Mouse (Mus musculus): ENCODE measurements around the gene Lpxn. TPM values are rescaled to one million over a fixed set of nuclear protein-coding genes. Genes with fewer than 3 reads are reported as not detected.
A peak's percentile ranks its signal among the peaks of the same experiment; 100 is the strongest.

Gene Lpxn
- polyA plus RNA-seq, 1 experiment from 2014 or later, result 0.74 TPM

DNA sequence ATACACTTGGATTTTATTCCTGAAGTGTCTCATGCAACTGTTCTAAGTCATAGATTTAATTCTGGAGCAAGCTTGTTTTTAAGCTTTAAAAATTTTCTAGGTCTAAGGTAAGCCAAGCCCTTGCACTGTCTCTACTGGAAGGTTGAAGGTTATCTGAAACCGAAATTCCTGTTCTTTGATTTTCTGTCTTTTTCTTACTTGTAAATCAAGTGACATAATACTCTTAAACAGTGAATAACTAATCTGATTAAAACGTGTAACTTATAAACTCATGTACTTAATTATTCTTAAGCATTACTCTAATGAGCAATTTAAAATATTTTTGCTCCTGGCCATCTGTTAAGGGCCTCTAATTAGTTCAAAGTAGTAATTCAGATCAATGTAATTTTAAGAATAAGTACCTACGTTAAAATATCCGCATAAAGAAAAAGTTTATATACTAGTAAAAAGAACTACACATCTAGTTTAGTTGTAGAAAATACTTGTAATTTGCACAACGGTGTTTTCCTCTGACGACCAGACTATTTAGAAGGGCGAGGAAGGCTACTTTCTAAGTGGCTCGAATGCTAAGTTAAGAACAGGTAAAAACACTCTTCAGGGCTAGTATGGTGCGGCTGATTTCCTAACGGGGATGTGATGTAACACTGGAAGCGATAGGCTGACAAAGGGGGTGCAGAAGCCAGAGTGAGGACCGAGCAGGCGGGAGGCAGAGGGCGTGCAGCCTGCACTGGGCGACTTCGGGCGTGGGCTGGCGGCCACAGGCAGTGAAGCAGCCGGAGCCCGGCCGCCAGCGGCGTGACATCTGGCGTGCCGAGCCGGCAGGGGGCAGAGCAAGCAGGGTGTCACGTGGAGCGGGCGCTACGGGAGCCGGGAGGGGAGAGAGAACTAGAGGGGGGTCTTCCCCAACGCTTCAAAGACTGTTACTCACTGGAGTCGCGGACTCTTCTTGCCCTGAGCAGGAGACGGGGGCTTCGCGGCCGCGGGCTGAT lies 1.6 kb upstream of the Lpxn start:
- under 1% methylated on average over 35 of the region's 39 CpGs for WGBS
- Histone ChIP-seq H3K27me3 (no peaks in the 10 kb centered on the region), H3K27ac (peak overlapping the region; percentile 99), H3K4me3 (peak overlapping the region; percentile 95), H3K36me3 (ENCODE audit: poor library complexity, severe bottlenecking) (no peaks in the 10 kb centered on the region), H3K4me2 (peak overlapping the region; percentile 64), H3K9me3 (replicated peaks) (no peaks in the 10 kb centered on the region), H3K4me1 (peaks cover 20% of the 10 kb centered on the region), H3K9ac (peak overlapping the region; percentile 95)
- peak; percentile 65 for ATAC-seq

DNA sequence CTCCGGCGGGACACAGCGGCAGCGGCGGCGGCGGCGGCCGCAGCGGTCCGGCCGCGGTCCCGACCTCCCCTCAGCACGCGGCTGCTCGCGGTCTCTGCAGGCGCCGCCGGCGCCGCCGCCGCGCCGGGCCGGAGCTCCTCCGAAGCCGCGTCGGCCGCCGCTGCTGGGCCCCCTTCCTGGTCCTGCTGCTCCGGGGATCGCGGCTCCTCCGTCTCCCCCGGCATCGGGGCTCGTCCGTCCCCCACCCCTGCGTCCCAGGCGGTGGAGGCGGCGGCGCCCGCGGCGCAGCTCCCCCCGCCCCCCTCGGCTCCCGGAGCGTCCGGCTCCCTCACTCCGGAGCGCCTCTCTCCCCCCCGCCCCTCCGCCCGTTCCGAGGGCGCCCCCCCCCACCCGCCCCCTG lies 883 bp upstream of the Lpxn start:
- peaks cover 20% of the 10 kb centered on the region for H3K4me1 ChIP-seq
- ATAC-seq, result peak; percentile 44
- 1% methylated on average over 18 of the region's 63 CpGs for WGBS
- H3K36me3 ChIP-seq (ENCODE audit: poor library complexity, severe bottlenecking), result no peaks in the 10 kb centered on the region
- peak overlapping the region; percentile 99 for H3K27ac ChIP-seq
- H3K9ac ChIP-seq, result peak overlapping the region; percentile 95
- H3K27me3 ChIP-seq, result no peaks in the 10 kb centered on the region
- peak overlapping the region; percentile 95 for H3K4me3 ChIP-seq
- H3K4me2 ChIP-seq, result peak overlapping the region; percentile 64
- H3K9me3 ChIP-seq (replicated peaks), result no peaks in the 10 kb centered on the region

DNA sequence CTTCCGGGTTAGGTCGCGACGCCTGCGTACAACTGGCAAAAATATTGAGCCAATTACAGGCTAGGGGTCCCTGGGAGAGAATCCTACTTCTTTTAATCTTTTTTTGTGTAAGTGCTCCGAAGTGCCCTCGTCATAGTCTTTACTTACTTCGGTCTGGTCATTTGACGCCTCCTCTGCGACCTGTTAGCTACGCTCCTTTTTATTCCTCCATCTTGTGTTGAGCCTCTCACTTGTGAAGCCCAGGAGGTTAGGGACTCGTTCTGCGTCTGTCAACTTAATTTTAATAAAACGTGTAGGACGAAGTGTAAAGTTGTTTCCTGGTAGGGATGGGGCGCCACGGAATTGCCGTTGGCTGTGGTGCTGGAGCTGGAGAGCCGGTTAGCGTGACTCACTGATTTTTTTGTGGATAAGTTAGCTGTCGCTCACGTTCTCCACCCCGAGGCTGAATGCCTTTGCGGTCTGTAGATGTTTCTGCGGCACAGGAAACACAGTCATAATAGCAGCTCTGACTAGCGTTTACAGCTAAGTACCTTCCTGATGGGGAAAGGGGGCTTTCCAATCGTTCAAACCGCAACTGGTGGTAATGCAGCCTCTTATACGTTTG lies 437 bp downstream of the Lpxn start:
- peak overlapping the region; percentile 74 for H3K9ac ChIP-seq
- H3K27ac ChIP-seq, result peak overlapping the region; percentile 90
- H3K27me3 ChIP-seq, result no peaks in the 10 kb centered on the region
- H3K9me3 ChIP-seq (replicated peaks), result no peaks in the 10 kb centered on the region
- peaks cover 15% of the 10 kb centered on the region for H3K4me1 ChIP-seq
- peak overlapping the region; percentile 95 for H3K4me3 ChIP-seq
- under 1% methylated on average over 29 of the region's 29 CpGs for WGBS
- H3K4me2 ChIP-seq, result peak overlapping the region; percentile 77
- ATAC-seq, result peak; percentile 4
- no peaks in the 10 kb centered on the region for H3K36me3 ChIP-seq (ENCODE audit: poor library complexity, severe bottlenecking)

DNA sequence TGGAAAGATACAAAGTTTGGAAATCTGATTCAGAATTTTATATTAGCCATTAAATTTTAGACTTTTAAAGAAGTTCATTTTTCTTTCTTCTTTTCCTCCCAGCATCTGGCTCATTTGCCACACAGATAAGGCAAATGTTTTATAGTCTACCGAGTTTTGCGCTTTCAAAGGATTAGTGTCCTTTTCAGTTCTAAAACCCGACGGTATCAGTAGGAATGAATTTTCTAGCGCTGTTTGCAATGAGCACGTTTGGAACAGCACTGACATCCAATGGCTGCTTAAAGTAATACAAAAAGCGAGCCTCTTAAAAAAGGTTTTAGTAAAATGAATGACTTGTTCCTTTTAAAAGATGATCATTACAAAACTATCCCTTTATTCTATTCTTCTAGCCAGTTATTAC lies 1.1 kb downstream of the Lpxn start:
- H3K27me3 ChIP-seq, result no peaks in the 10 kb centered on the region
- no peaks in the 10 kb centered on the region for H3K9me3 ChIP-seq (replicated peaks)
- H3K9ac ChIP-seq, result peak overlapping the region; percentile 74
- H3K27ac ChIP-seq, result peak overlapping the region; percentile 90
- H3K4me2 ChIP-seq, result peak overlapping the region; percentile 77
- under 1% methylated on average over 7 of the region's 7 CpGs for WGBS
- H3K4me1 ChIP-seq, result peaks cover 12% of the 10 kb centered on the region
- no peak for ATAC-seq
- no peaks in the 10 kb centered on the region for H3K36me3 ChIP-seq (ENCODE audit: poor library complexity, severe bottlenecking)
- peak overlapping the region; percentile 95 for H3K4me3 ChIP-seq

DNA sequence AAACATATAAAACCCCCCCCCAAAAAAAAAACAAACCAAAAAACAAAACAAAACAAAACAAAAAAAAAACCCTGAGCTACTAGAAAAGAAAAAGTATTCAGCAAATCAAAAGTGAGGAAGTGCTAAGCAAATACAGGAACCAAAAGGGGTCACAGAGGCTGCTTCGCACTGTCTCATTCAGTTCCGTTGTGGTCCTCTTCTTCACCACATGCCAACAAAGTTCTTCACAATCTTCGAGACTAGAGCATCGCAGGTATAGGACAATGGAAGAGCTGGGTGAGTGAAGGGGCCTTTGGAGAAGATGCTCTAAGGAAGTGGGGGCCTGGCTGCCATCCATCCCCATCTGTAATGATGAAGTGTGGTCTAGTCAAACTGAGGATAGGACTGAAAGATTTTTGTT lies 2.4 kb downstream of the Lpxn start:
- peaks cover 6% of the 10 kb centered on the region for H3K4me1 ChIP-seq
- no peak overlapping the region for H3K4me3 ChIP-seq
- no peak overlapping the region for H3K4me2 ChIP-seq
- no peaks in the 10 kb centered on the region for H3K9me3 ChIP-seq (replicated peaks)
- H3K27me3 ChIP-seq, result no peaks in the 10 kb centered on the region
- 80% methylated on average over 4 of the region's 4 CpGs for WGBS
- no peaks in the 10 kb centered on the region for H3K36me3 ChIP-seq (ENCODE audit: poor library complexity, severe bottlenecking)
- no peak overlapping the region for H3K9ac ChIP-seq
- no peak overlapping the region for H3K27ac ChIP-seq
- ATAC-seq, result no peak

DNA sequence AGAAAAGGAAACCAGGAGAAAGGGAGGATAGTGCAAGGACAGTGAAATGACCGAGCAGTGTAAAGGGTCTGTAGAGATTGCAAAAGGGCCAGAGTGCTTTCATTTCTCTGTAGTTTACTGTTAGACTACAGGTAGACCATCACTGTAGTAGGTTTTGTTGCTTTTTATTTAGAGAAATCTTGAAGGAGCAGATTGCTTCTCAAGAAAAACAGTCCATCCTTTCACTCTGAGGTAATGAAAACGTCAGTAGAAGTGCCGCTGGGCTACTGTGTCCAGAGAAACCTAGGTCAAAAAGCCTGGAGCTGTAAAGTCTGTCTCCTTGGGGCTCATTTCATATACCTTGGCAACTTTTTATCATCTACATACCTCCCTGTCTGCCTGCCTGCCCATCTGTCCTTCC lies 3.1 kb downstream of the Lpxn start:
- Histone ChIP-seq H3K4me1 (no peaks in the 10 kb centered on the region; the same call in 1 of the 2 replicates), H3K4me2 (no peak overlapping the region), H3K4me3 (no peak overlapping the region), H3K9ac (peak overlapping the region; percentile 34; the same call in 1 of the 2 replicates), H3K36me3 (ENCODE audit: poor library complexity, severe bottlenecking) (no peaks in the 10 kb centered on the region), H3K9me3 (replicated peaks) (no peaks in the 10 kb centered on the region), H3K27me3 (no peaks in the 10 kb centered on the region), H3K27ac (no peak overlapping the region)
- whole genome bisulfite sequencing, result 93% methylated on average over 3 of the region's 3 CpGs
- ATAC-seq, result no peak

DNA sequence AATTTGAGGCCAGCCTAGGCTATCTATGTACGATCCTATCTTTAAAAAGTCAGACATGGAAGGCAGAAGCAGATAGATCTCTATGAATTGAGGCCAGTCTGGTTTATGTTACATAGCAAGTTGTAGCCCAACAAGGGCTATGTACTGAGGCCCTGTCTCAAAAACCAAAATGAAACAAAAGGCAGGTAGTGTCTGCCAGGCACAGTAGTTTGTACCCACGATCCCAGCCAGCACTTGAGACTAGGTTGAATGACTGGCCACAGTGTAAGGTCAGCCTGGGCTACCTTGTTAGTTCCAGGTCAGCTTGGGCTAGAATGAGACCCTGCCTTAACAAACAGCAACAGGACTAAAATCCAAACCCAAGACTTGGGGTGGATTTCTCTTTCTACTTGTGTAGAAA lies 4.6 kb downstream of the Lpxn start:
- H3K4me1 ChIP-seq, result no peaks in the 10 kb centered on the region
- H3K27me3 ChIP-seq, result no peaks in the 10 kb centered on the region
- no peaks in the 10 kb centered on the region for H3K9me3 ChIP-seq (replicated peaks)
- 68% methylated on average over 2 of the region's 2 CpGs for WGBS
- H3K27ac ChIP-seq, result no peak overlapping the region
- H3K9ac ChIP-seq, result no peak overlapping the region
- no peak overlapping the region for H3K4me2 ChIP-seq
- no peak overlapping the region for H3K4me3 ChIP-seq
- no peaks in the 10 kb centered on the region for H3K36me3 ChIP-seq (ENCODE audit: poor library complexity, severe bottlenecking)
- no peak for ATAC-seq

DNA sequence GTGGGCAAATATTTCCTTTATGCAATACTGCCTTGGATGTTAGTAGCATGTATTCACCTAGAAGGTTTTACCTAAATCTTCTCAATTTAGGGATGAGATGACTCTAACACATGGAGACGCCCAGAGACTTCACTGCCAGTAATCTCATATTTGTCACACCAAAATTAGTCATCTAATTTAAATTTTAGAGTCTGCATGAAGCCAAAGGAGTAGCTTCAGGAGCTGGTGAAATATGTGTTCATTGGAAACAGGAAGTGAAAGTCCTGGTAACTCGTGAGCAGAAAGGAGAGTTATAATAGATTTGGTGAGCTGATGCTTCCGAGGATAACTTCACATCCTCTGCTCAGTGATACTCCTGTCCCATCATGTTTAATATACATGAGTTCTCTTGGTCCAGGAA lies 5.1 kb downstream of the Lpxn start:
- no peak overlapping the region for H3K4me2 ChIP-seq
- no peaks in the 10 kb centered on the region for H3K4me1 ChIP-seq
- H3K36me3 ChIP-seq (ENCODE audit: poor library complexity, severe bottlenecking), result no peaks in the 10 kb centered on the region
- no peak overlapping the region for H3K9ac ChIP-seq
- no peak overlapping the region for H3K4me3 ChIP-seq
- no peak overlapping the region for H3K27ac ChIP-seq
- H3K27me3 ChIP-seq, result no peaks in the 10 kb centered on the region
- H3K9me3 ChIP-seq (replicated peaks), result no peaks in the 10 kb centered on the region
- ATAC-seq, result no peak
- 83% methylated on average over 3 of the region's 3 CpGs for WGBS

DNA sequence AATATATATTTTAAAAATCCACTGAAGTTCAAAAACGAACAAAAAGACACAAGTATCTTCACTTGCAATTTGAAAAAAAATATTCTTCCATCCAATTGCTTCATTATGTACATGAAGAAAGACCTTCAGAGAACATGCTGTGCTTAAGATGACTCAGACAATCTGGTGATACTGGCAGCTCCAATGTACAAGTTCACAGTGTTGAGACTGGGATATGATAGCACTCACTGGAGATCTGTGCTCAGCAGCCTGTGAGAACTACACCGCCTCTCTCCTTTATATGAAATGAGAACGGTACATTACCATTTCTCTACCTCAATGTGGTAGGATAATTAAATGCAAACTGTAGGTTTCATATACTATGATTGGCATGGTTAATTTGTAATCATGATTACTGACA lies 6.8 kb downstream of the Lpxn start:
- Histone ChIP-seq H3K4me1 (no peaks in the 10 kb centered on the region), H3K9ac (no peak overlapping the region), H3K4me3 (no peak overlapping the region), H3K27ac (no peak overlapping the region), H3K9me3 (replicated peaks) (no peaks in the 10 kb centered on the region), H3K27me3 (no peaks in the 10 kb centered on the region), H3K4me2 (no peak overlapping the region), H3K36me3 (ENCODE audit: poor library complexity, severe bottlenecking) (no peaks in the 10 kb centered on the region)
- ATAC-seq, result no peak
- WGBS, result 71% methylated on average over 3 of the region's 3 CpGs

DNA sequence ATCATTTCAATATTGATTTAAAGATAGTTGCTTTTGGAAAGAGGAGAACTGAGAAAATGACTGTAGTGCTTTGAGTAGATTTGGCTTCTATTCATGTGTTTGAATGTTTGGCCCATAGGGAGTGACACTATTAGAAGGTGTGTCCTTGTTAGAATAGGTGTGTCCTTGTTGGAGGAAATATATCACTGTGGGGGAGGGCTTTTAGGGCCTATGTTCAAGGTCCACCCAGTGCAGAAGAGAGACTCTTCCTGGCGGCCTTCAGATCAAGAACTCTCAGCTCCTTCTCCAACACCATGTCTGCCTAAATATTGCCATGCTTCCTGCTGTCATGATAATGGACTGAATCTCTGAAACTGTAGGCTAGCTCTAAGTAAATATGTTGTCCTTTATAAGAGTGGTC lies 8.2 kb downstream of the Lpxn start:
- Histone ChIP-seq H3K27me3 (no peaks in the 10 kb centered on the region), H3K9me3 (replicated peaks) (no peaks in the 10 kb centered on the region), H3K4me1 (no peaks in the 10 kb centered on the region), H3K27ac (no peak overlapping the region), H3K36me3 (ENCODE audit: poor library complexity, severe bottlenecking) (no peaks in the 10 kb centered on the region), H3K4me2 (no peak overlapping the region), H3K9ac (no peak overlapping the region), H3K4me3 (no peak overlapping the region)
- no peak for ATAC-seq
- 87% methylated on average over 1 of the region's 1 CpGs for WGBS

DNA sequence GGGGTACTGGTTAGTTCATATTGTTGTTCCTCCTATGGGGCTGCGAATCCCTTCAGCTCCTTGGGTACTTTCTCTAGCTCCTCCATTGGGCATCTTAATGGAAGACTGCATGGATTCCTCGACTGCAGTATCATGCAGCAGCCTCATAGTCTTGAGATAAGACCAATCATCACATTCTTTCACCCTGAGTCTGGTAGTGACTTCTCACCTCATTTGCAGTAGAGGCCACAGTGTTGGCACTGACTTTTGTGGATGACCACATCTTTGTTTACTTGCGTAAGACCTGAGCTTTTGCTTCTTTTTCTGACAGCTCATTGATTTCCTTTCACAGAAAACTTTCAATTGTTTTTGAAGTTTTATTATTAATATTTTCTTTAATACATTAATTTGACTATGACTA lies 9.7 kb downstream of the Lpxn start:
- H3K27me3 ChIP-seq, result no peaks in the 10 kb centered on the region
- no peak overlapping the region for H3K4me2 ChIP-seq
- no peak overlapping the region for H3K4me3 ChIP-seq
- no peak overlapping the region for H3K9ac ChIP-seq
- no peaks in the 10 kb centered on the region for H3K9me3 ChIP-seq (replicated peaks)
- WGBS, result 86% methylated on average over 3 of the region's 3 CpGs
- H3K36me3 ChIP-seq (ENCODE audit: poor library complexity, severe bottlenecking), result no peaks in the 10 kb centered on the region
- no peak overlapping the region for H3K27ac ChIP-seq
- ATAC-seq, result no peak
- H3K4me1 ChIP-seq, result no peaks in the 10 kb centered on the region

DNA sequence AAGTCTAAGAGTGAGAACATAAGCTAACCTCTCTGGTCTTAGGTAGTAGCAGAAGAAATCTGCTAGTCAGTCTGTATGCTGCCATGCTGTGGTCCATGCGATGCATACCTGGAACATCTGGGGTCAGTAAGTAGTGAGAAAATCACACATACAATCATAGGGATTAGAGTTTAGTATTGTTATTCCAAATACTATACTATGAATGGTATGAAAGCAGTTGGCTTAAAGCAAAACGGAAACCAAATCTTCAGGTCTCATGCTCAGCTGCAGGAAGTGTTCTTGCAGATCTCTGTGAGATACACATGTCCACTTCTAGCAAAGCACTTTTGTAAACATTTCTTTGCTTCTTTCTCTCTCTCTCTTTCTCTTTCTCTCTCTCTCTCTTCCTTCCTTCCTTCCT lies 10.2 kb downstream of the Lpxn start:
- Histone ChIP-seq H3K4me2 (no peak overlapping the region), H3K9me3 (replicated peaks) (no peaks in the 10 kb centered on the region), H3K36me3 (ENCODE audit: poor library complexity, severe bottlenecking) (no peaks in the 10 kb centered on the region), H3K9ac (no peak overlapping the region), H3K27ac (no peak overlapping the region), H3K4me3 (no peak overlapping the region), H3K4me1 (no peaks in the 10 kb centered on the region), H3K27me3 (no peaks in the 10 kb centered on the region)
- no peak for ATAC-seq
- 71% methylated on average over 2 of the region's 2 CpGs for WGBS

Measured in forebrain, embryonic 13.5 days (tissue).